Mouse (Mus musculus) cerebellum, adult 2 months (tissue): ENCODE measurements at regions not wholly inside any gene's neighbourhood (a gene's known extent, or its start where the extent isn't known, plus 50 kb on each side); places are given as distances from the start of the nearest gene placed in this dataset.

Experiments
- CTCF ChIP-seq: fragments of 200-500 bp; IDR thresholded peaks from 2 replicates; pipeline ENCODE4 v1.5.1; 2011; ENCODE audit warnings: low read depth, mild to moderate bottlenecking, control low read depth, low read length, moderate library complexity, borderline replicate concordance; ENCODE audit not compliant: insufficient read depth
- POLR2A ChIP-seq: fragments of 200-500 bp; IDR thresholded peaks from 2 replicates; pipeline ENCODE4 v1.6.1; 2011; ENCODE audit warnings: low read length, control low read depth, borderline replicate concordance; ENCODE audit not compliant: insufficient read depth

DNA sequence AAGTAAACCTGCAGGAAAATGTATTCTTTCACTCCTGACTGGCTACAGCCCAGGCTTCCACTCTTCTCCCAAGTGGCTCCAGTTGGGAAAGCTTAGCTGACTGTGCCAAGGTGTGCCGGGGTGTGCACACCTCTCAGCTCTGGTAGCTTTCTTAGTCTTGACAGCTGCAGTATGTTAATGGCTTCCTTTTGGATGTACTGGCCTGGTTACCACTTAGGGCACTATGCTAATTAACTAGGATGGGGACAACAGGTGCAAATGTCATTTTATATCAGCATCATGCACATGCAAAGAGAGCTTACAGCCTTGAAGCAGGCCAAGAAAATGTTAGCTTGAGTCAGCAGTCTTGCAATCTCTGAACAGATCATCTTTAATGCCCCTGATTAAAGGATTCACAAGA is 111.2 kb downstream of the Pou4f1 start:
- TF ChIP-seq CTCF (no peak), POLR2A (no peak)
